Mouse (Mus musculus) forebrain, embryonic 10.5 days (tissue): ENCODE results near the gene Mapkap1. TPM values are rescaled to one million over a fixed set of nuclear protein-coding genes. Genes with fewer than 3 reads are reported as not detected.

Experiments used
- DNase-seq: peaks from one replicate; pipeline ENCODE4 v3.0.0-alpha.2; 2017; ENCODE audit warnings: low spot score; ENCODE audit errors: extremely low spot score
- H3K27ac ChIP-seq: fragments of 300-500 bp; sonication (generic); 2 replicates; pipeline ENCODE4 v1.5.1; 2016; ENCODE audit warnings: mild to moderate bottlenecking
- H3K27me3 ChIP-seq: fragments of 300-500 bp; sonication (generic); 2 replicates; pipeline ENCODE4 v1.6.1; 2016; ENCODE audit warnings: mild to moderate bottlenecking; ENCODE audit not compliant: poor library complexity, severe bottlenecking
- H3K36me3 ChIP-seq: fragments of 300-500 bp; sonication (generic); replicated peaks from 2 replicates; pipeline ENCODE4 v1.6.1; 2016; ENCODE audit warnings: mild to moderate bottlenecking, moderate library complexity
- H3K4me1 ChIP-seq: fragments of 300-500 bp; sonication (generic); 2 replicates; pipeline ENCODE4 v1.6.1; 2016
- H3K4me3 ChIP-seq: fragments of 300-500 bp; sonication (generic); 2 replicates; pipeline ENCODE4 v1.5.1; 2016; ENCODE audit warnings: mild to moderate bottlenecking, moderate library complexity
- H3K9me3 ChIP-seq: fragments of 300-500 bp; sonication (generic); 2 replicates; pipeline ENCODE4 v1.6.1; 2016; ENCODE audit warnings: mild to moderate bottlenecking, moderate library complexity
- WGBS: fragments of 180-500 bp; shearing (Covaris S2); methylation state at CpG from one replicate; pipeline ENCODE4 v1.1.7; 2016; 5-methylcytosine and 5-hydroxymethylcytosine counted together
- polyA plus RNA-seq: library from polyadenylated mRNA; unstranded; fragments of >200 nt; fragmentation: Nextera tagmentation; extraction: Ambion mirVana; gene quantifications from 2 replicates; pipeline ENCODE4 v1.2.1, GENCODE M21; 2016

Mapkap1 gene
- polyA plus RNA-seq, 1 experiment from 2014 or later: 84.2 TPM

DNA sequence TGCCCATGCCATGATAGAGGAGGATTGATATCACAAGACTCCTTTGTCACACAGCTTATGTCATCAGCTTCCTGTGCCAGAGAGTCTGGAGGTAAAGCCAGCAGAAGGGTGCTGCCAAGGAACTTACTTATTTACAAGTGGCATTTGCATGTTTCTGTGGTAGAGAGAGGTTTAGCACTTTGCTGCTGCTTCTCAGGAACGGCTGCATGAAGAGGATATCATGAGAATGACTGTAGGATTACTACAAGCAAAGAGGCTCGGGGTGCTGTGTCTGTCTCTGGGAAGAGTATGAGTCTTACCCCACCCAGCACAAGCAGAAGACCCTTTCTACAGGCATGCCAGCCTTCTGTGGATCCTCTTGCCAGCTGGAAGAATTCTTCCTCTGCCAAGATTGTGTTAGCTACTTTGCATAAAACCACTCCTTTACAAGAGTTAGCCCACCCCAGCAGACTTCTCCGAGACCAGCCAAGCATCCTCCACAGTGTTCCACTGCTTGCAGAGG is 139.7 kb downstream of the Mapkap1 start:
- H3K4me3 ChIP-seq: no peak overlapping the region
- H3K27me3 ChIP-seq: no peaks in the 10 kb centered on the region
- 89% methylated on average over 3 of the region's 3 CpGs for WGBS

DNA sequence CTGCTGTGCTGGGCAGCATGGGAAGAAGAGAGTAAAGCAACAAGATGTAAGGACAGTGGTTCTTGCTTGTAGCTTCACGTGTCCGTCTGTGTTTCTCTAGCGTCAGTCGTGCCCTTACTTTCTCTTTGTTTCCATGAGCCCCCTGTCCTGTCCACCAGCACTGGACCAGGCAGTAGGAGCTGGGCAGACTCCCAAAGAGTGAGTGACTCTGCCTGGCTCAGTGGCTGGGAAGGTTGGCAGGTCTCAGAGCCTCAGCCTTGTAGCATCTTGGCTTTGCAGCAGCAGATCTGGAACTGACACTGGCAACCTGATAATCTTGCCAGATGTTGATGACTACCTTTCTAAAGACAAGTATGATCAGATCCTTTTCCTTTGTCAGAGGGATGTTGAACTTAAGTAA is 140.9 kb downstream of the Mapkap1 start:
- Histone ChIP-seq H3K36me3 (0 out of 2 replicates have a peak, but pooled peaks cover 4% of the 10 kb centered on the region), H3K27ac (no peak overlapping the region), H3K9me3 (no peaks in the 10 kb centered on the region), H3K4me3 (no peak overlapping the region), H3K4me1 (peaks cover 26% of the 10 kb centered on the region), H3K27me3 (no peaks in the 10 kb centered on the region)
- DNase-seq: no peak
- WGBS: 94% methylated on average over 4 of the region's 4 CpGs

More for the DNA sequence above, 139.7 kb downstream of the Mapkap1 start:
- Histone ChIP-seq H3K36me3 (0 out of 2 replicates have a peak, but pooled peaks cover 4% of the 10 kb centered on the region), H3K27ac (no peak overlapping the region), H3K4me1 (peaks cover 26% of the 10 kb centered on the region), H3K9me3 (no peaks in the 10 kb centered on the region)
- DNase-seq: no peak

DNA sequence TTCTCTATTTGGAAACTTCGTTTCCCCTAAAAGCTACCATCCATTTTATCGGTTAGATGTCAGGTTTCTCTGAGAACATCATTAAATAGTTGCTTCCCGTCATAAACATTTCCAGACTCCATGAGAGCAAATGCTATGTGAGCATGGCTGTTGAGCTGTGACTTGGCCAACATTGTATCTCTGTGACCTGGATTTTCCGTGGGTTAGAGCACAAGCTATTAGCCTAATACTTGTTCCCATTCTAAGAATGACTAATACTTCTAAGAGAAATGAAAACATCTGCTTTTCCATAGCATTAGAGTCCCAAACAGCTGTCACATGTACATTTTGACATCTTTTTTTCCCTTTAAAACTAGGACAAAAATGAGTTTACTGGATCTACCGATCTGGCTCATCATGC is 142.4 kb downstream of the Mapkap1 start:
- Histone ChIP-seq H3K27ac (no peak overlapping the region), H3K36me3 (0 out of 2 replicates have a peak, but pooled peaks cover 4% of the 10 kb centered on the region), H3K4me3 (no peak overlapping the region), H3K9me3 (no peaks in the 10 kb centered on the region), H3K27me3 (no peaks in the 10 kb centered on the region), H3K4me1 (peaks cover 17% of the 10 kb centered on the region)
- 94% methylated on average over 5 of the region's 5 CpGs for WGBS
- DNase-seq: no peak

DNA sequence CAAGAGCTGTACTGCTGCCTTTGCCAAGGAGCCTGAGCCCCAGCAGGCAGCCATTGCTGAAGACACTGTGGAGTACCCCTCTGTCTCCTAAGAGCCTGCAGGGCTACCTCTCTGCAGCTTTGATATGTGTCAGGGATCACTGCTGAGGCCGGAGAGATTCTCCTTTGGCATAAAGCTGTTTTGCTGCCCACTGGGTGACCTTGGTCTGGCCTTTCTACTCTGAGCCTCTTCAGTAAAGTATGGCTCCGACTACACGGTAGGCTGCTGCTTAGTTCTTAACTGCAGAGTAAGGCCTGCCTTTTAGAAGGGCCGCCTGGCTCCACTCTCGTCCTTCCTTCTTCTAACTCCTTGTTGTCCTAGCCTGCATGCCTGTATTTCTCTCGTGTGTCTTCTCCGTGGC is 142.9 kb downstream of the Mapkap1 start:
- Histone ChIP-seq H3K27me3 (no peaks in the 10 kb centered on the region), H3K4me3 (no peak overlapping the region), H3K27ac (no peak overlapping the region), H3K4me1 (peaks cover 12% of the 10 kb centered on the region), H3K9me3 (no peaks in the 10 kb centered on the region), H3K36me3 (0 out of 2 replicates have a peak, but pooled peaks cover 4% of the 10 kb centered on the region)
- 67% methylated on average over 7 of the region's 7 CpGs for WGBS
- DNase-seq: no peak

DNA sequence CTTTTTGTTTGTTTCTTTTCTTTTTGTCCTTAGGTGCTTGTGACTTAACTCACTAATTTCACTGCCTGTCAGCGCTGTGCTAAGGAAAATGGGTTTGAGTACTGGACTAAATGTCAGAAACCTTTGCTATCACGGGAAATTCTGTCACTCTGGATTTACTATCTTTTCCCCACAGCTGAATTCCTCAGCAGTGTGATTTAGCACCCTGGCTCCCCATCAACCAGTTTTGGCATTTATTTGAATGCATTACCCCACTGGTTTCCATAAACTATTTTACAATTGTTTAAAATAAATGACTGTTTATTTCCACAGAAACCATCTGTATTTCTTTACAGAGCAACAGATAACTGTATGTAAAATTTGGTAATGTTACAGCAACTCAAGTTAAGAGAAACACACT is 146.2 kb downstream of the Mapkap1 start:
- no peaks in the 10 kb centered on the region for H3K9me3 ChIP-seq
- H3K4me1 ChIP-seq: peaks cover 14% of the 10 kb centered on the region
- no peak overlapping the region for H3K4me3 ChIP-seq
- H3K27ac ChIP-seq: no peak overlapping the region
- 84% methylated on average over 2 of the region's 2 CpGs for WGBS
- no peak for DNase-seq
- H3K27me3 ChIP-seq: no peaks in the 10 kb centered on the region
- H3K36me3 ChIP-seq: no peaks in the 10 kb centered on the region

DNA sequence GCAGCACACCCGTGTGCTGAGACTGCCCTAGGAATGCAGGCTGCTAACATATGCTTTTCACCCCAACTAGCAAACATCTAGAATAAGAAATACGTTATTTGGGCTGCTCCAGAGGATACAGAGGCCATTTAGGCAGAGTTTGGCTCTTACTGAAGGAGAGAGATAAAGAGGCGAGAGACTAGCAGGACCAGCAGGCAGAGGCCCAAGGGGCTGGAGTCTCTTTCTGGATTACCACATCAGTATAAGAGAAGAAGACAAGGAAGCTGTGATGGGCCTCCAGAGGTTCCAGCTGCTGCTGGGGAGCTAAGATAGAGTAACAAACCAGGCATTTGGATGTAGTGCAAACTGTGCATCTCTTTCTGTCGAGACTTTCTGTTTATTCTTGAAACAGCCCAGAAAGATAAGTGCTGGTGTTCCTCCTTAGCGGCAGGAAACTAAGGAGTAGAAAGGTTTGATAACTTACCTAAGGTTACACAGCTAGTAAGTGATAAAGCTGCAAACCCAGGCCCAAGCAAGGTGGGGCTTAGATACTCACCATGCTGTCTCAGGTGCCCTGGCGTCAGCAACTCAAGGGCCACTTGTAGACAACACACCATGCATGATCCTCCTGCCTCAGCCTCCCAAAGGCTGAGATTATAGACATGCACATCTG is 147.1 kb downstream of the Mapkap1 start:
- no peaks in the 10 kb centered on the region for H3K27me3 ChIP-seq
- 88% methylated on average over 6 of the region's 6 CpGs for WGBS

DNA sequence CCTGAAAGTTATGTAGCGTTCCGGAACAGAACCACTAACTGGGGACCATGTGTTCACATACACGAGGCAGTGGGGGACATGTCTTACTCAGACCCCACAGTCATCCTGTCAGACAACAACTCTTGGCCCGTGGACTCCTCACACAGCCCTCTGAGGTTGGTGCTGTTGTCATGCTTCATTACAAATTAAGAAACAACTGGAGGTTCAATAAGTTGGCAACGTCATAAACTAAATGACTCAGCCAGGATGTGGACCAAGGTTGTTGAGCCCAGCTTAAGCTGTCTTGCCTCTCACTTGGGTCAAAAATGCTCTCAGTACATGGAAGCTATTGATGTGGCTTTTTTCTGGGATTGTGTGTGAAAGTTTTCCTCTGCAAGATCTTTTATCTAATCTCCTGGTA is 153.6 kb downstream of the Mapkap1 start:
- WGBS: 92% methylated on average over 5 of the region's 5 CpGs
- H3K27ac ChIP-seq: no peak overlapping the region
- H3K27me3 ChIP-seq: peaks cover 16% of the 10 kb centered on the region
- no peaks in the 10 kb centered on the region for H3K9me3 ChIP-seq
- no peak overlapping the region for H3K4me3 ChIP-seq
- H3K36me3 ChIP-seq: no peaks in the 10 kb centered on the region; the same call in 1 of the 2 replicates
- peaks cover 19% of the 10 kb centered on the region for H3K4me1 ChIP-seq
- no peak for DNase-seq

More for the DNA sequence above, 147.1 kb downstream of the Mapkap1 start:
- Histone ChIP-seq H3K27ac (no peak overlapping the region), H3K4me3 (no peak overlapping the region), H3K36me3 (no peaks in the 10 kb centered on the region), H3K9me3 (no peaks in the 10 kb centered on the region), H3K4me1 (peaks cover 14% of the 10 kb centered on the region)
- DNase-seq: no peak

DNA sequence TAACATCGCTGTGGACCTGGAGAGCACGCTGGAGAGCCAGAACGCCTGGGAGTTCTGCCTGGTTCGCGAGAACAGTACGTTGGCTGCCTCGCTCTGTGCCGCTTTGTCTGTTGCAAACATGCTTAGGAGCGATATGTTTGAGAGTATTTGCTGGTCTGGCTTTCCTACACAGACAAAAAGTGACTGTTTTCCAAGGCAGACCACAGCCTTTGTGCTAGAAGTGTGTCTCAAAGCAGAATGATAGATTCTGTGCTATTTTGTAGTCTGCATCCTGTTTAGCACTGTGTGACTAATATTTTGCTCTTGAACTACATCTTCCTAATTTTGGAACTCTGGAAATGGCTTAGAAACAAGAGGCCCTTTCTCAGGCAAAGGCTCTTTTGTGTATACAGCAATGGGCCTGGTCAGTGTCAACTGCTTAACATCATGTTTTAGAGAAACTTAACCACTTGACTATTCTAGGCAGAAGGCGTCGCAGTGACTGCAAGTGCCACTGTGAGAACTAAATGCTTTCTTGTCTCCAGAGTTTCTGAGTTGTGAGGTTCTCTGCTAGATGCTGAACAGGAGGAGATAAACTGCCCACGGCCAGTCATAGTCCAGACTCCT is 156.6 kb downstream of the Mapkap1 start:
- Histone ChIP-seq H3K4me1 (peaks cover 16% of the 10 kb centered on the region), H3K9me3 (no peaks in the 10 kb centered on the region), H3K27ac (no peak overlapping the region), H3K36me3 (no peaks in the 10 kb centered on the region; the same call in 1 of the 2 replicates), H3K4me3 (no peak overlapping the region), H3K27me3 (peaks cover 43% of the 10 kb centered on the region)
- WGBS: 91% methylated on average over 12 of the region's 12 CpGs
- DNase-seq: no peak

DNA sequence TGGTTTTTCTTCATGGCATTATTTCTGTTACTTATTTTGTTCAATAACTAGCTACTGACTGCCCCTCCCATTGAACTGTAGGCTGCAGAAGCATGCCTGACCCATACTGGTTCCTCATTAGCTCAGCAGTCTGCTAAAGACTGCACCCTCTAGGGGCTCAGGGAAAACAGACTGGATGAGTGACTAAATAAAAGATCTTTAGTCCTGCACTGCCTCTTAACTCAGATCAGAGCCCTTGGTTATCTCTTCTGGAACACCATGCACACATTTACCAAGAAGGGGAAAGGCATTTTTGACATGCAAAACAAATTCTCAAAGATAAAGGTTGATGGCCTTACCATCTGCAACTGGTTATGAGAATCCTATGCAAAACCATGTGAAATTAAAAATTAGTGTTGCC is 157.3 kb downstream of the Mapkap1 start:
- Histone ChIP-seq H3K4me1 (peaks cover 16% of the 10 kb centered on the region), H3K27ac (no peak overlapping the region), H3K4me3 (no peak overlapping the region), H3K36me3 (no peaks in the 10 kb centered on the region; the same call in 1 of the 2 replicates), H3K27me3 (peaks cover 49% of the 10 kb centered on the region), H3K9me3 (no peaks in the 10 kb centered on the region)
- no peak for DNase-seq

DNA sequence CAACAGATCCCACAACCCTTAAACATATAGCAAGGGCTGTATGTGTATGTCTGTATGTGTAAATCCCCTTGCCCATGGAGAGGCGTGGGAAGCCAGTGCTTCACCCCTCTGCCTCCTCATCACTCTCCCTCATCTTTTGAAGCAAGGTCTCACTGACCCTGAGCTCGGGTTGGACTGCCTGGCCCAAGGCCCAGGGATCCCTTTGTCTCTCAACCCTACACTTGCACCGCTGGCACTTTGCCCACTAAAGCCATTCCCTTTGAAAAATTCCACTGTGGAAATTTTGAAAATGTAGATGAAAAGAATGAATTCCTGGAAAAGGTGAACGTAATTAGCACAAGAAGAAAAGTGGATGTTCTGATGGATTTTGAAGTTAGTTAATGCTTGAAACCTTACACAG is 159.6 kb downstream of the Mapkap1 start:
- Histone ChIP-seq H3K4me3 (no peak overlapping the region), H3K9me3 (no peaks in the 10 kb centered on the region), H3K27ac (no peak overlapping the region), H3K27me3 (peaks cover 72% of the 10 kb centered on the region), H3K4me1 (peaks cover 28% of the 10 kb centered on the region), H3K36me3 (no peaks in the 10 kb centered on the region; the same call in 1 of the 2 replicates)
- DNase-seq: no peak
- WGBS: 85% methylated on average over 4 of the region's 4 CpGs

DNA sequence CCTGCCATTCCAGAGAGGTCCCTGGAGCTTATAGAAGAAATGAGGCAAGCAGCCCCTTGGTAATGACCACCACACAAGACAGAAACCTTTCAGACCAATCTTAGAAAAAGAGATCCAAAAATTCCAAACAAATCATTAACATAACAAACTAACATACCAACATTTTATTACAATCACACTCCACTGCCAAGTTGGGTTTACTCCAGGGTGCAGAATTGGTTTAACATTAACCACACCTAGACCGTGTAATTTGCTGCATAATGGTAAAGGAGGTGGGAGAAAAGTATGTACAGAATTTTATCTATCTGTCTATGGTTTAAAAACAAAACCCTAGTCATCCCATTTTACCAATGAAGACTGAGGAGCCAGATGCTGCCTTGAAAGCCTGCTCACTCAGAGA is 160.0 kb downstream of the Mapkap1 start:
- Histone ChIP-seq H3K9me3 (no peaks in the 10 kb centered on the region), H3K36me3 (no peaks in the 10 kb centered on the region; the same call in 1 of the 2 replicates), H3K4me3 (no peak overlapping the region), H3K4me1 (peaks cover 30% of the 10 kb centered on the region), H3K27me3 (peaks cover 76% of the 10 kb centered on the region), H3K27ac (no peak overlapping the region)
- WGBS: 92% methylated on average over 1 of the region's 1 CpGs
- DNase-seq: no peak

DNA sequence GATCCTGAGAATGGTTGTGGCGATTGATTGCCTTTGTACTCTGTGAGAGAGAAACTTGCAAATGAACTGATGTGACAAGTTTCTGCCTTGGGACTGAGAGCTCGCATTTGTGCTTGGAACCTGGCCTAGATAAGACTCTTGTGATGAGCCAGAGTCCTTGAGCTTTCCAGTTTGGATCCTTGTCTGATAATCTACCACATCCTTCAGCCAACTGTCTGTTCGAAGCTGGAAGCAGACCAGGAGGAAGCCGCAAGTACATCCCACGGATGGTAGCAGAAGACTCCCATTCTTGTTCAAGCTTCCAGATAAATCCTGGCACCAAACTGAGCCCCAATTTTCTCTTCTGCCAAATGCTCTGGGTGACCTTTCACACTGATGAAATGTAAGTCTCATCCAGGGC is 162.6 kb downstream of the Mapkap1 start:
- Histone ChIP-seq H3K27ac (no peak overlapping the region), H3K4me1 (peaks cover 29% of the 10 kb centered on the region), H3K4me3 (no peak overlapping the region), H3K9me3 (no peaks in the 10 kb centered on the region), H3K36me3 (0 out of 2 replicates have a peak, but pooled peaks cover 6% of the 10 kb centered on the region), H3K27me3 (peaks cover 86% of the 10 kb centered on the region)
- no peak for DNase-seq
- WGBS: 86% methylated on average over 5 of the region's 5 CpGs

DNA sequence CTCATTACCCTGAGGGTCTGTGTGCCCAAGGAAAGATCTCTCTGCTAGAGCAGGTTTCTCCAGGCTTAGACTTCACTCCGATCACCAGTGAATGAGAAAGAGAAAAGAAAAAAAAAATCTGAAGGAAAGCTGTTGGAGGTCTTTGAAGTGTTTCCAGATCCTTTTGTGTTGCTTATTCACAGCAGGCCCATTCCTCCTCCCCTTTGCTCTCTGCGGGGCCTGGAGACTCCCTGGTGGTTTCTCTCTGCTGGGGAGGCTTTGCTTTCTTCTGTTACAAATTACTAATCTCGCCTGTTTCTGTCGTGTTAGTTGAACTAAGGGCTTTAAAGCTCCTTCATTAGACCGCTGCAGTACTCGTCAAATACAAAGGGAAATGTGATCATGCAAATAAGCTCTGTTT is 163.8 kb downstream of the Mapkap1 start:
- DNase-seq: peak; percentile 26

More for the DNA sequence above, 163.8 kb downstream of the Mapkap1 start:
- 0 out of 2 replicates have a peak, but pooled peaks cover 6% of the 10 kb centered on the region for H3K36me3 ChIP-seq
- H3K4me3 ChIP-seq: 0 out of 2 replicates have a peak overlapping the region, but pooled peaks have one; percentile 11
- peaks cover 98% of the 10 kb centered on the region for H3K27me3 ChIP-seq
- 2% methylated on average over 6 of the region's 6 CpGs for WGBS
- no peak overlapping the region for H3K27ac ChIP-seq
- peaks cover 29% of the 10 kb centered on the region for H3K4me1 ChIP-seq
- no peaks in the 10 kb centered on the region for H3K9me3 ChIP-seq
